Mouse (Mus musculus) heart, adult 2 months (tissue): ENCODE measurements around the gene Tsga10ip.

ENCODE experiments used
- CTCF ChIP-seq: fragments of 200-600 bp; IDR thresholded peaks from 2 replicates; pipeline ENCODE4 v1.8.1; 2022; ENCODE audit warnings: antibody characterized with exemption, mild to moderate bottlenecking, moderate library complexity
- POLR2A ChIP-seq: fragments of 200-500 bp; IDR thresholded peaks from 2 replicates; pipeline ENCODE4 v1.6.1; 2011; ENCODE audit warnings: mild to moderate bottlenecking, low read depth, low read length, control low read depth; ENCODE audit not compliant: insufficient read depth

DNA sequence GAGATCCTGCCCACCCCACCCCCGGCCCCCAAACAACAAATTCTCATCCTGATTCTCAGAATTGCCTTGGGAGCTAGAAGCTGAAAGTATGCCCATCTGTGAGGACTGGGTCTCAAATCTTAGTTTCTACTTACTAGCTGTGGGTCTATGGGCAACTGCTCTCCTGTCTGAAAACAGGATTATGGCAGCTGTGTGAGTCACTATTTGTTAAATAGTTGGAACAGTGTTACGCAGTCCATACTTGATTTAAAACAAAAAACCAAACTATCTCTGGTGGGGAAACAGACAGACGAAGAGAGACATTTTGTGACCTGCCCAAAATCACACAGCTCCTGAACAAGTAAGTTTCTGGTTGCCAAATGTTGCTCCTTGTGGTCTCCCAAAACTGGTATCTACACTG, 47.3 kb upstream of the Tsga10ip start:
- TF ChIP-seq POLR2A (no peak), CTCF (no peak)
